Mouse (Mus musculus): ENCODE data around the gene Fam120c.
"Not testable (repeated sequence)": the region's sequence is repeated elsewhere in the genome, so short reads cannot be mapped to it uniquely, and the experiment has no call there.

Fam120c gene

GRCm38 (mm10) chrX:151343761-151344500, at the start of gene Fam120c:
Fam120c (plus strand) TSS chrX:151344175.
- peak; percentile 92 for DNase-seq (ENCODE audit: low read depth, low spot score)

GRCm38 (mm10) chrX:151298329-151298728, 45.6 kb upstream of the Fam120c start:
- DNase-seq (ENCODE audit: low read depth, low spot score), result no peak

GRCm38 (mm10) chrX:151313732-151314131, 30.2 kb upstream of the Fam120c start:
- DNase-seq (ENCODE audit: low read depth, low spot score), result peak; percentile 66

GRCm38 (mm10) chrX:151333615-151334014, 10.4 kb upstream of the Fam120c start:
- DNase-seq (ENCODE audit: low read depth, low spot score), result no peak

GRCm38 (mm10) chrX:151337804-151338203, 6.2 kb upstream of the Fam120c start:
- no peak for DNase-seq (ENCODE audit: low read depth, low spot score)

GRCm38 (mm10) chrX:151344501-151344984, 568 bp downstream of the Fam120c start:
- DNase-seq (ENCODE audit: low read depth, low spot score), result peak; percentile 52

GRCm38 (mm10) chrX:151345333-151346125, 1.6 kb downstream of the Fam120c start:
- DNase-seq (ENCODE audit: low read depth, low spot score), result peak; percentile 41

- no peak for DNase-seq (ENCODE audit: low read depth, low spot score)
Observed at GRCm38 (mm10) chrX:151347278-151347677, 3.3 kb downstream of the Fam120c start.

GRCm38 (mm10) chrX:151349322-151349721, 5.3 kb downstream of the Fam120c start:
- no peak for DNase-seq (ENCODE audit: low read depth, low spot score)

- no peak for DNase-seq (ENCODE audit: low read depth, low spot score)
Observed at GRCm38 (mm10) chrX:151418801-151419200, 74.8 kb downstream of the Fam120c start.

- no peak for DNase-seq (ENCODE audit: low read depth, low spot score)
Observed at GRCm38 (mm10) chrX:151420791-151421190, 76.8 kb downstream of the Fam120c start.

- no peak for DNase-seq (ENCODE audit: low read depth, low spot score)
Observed at GRCm38 (mm10) chrX:151443637-151444036, 99.7 kb downstream of the Fam120c start.

- DNase-seq (ENCODE audit: low read depth, low spot score), result no peak
Observed at GRCm38 (mm10) chrX:151444189-151444588, 100.2 kb downstream of the Fam120c start.

- peak; percentile 21 for DNase-seq (ENCODE audit: low read depth, low spot score)
Observed at GRCm38 (mm10) chrX:151488128-151488527, 144.2 kb downstream of the Fam120c start.

GRCm38 (mm10) chrX:151493269-151493668, 149.3 kb downstream of the Fam120c start:
- DNase-seq (ENCODE audit: low read depth, low spot score), result not testable (repeated sequence)

- DNase-seq (ENCODE audit: low read depth, low spot score), result no peak
Observed at GRCm38 (mm10) chrX:151496596-151496995, 152.6 kb downstream of the Fam120c start.

- DNase-seq (ENCODE audit: low read depth, low spot score), result no peak
Observed at GRCm38 (mm10) chrX:151508536-151508935, 164.6 kb downstream of the Fam120c start.

- no peak for DNase-seq (ENCODE audit: low read depth, low spot score)
Observed at GRCm38 (mm10) chrX:151509906-151510305, 165.9 kb downstream of the Fam120c start.

- no peak for DNase-seq (ENCODE audit: low read depth, low spot score)
Observed at GRCm38 (mm10) chrX:151513066-151513465, 169.1 kb downstream of the Fam120c start.

- no peak for DNase-seq (ENCODE audit: low read depth, low spot score)
Observed at GRCm38 (mm10) chrX:151513694-151514093, 169.7 kb downstream of the Fam120c start.

- peak; percentile 24 for DNase-seq (ENCODE audit: low read depth, low spot score)
Observed at GRCm38 (mm10) chrX:151518181-151518580, 174.2 kb downstream of the Fam120c start.

GRCm38 (mm10) chrX:151520127-151520457, 176.1 kb downstream of the Fam120c start:
- DNase-seq (ENCODE audit: low read depth, low spot score), result no peak
